Mouse (Mus musculus) thymus, postnatal 25 days (tissue): Measurements from ENCODE around the gene Tex29.

Experiments used
- DNase-seq: peaks from one replicate; pipeline ENCODE4 v3.0.0; 2022

Gene Tex29

GRCm38 (mm10) chr8:11840174-11840573, at the start of gene Tex29:
Tex29 (plus strand) TSS chr8:11840474.
- no peak for DNase-seq

GRCm38 (mm10) chr8:11794956-11795355, 45.3 kb upstream of the Tex29 start:
- DNase-seq, result no peak

DNA sequence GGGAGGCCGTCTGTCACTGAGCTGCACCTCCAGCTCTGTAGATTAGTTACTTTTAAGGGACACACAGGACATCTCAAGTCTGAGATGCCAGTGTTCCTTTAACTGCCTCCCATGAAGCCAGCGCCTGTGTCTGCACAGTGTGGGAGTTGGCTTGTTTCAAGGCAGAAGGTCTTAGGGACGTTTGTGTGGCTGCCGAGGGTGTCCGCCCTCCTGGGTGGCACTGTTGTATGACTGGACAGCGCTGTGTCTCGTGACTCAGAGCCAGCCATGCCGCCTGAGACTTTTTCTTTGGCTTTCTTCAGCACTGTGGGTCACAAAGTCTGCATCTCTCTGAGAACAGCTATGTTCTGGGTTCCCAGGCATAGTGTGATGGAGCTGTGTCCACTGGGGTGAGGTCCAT, 43.1 kb upstream of the Tex29 start:
- DNase-seq, result no peak

- no peak for DNase-seq
Observed at GRCm38 (mm10) chr8:11797729-11798479, 42.4 kb upstream of the Tex29 start.

GRCm38 (mm10) chr8:11798480-11798867, 41.8 kb upstream of the Tex29 start:
- no peak for DNase-seq

GRCm38 (mm10) chr8:11799098-11799497, 41.2 kb upstream of the Tex29 start:
- no peak for DNase-seq

DNA sequence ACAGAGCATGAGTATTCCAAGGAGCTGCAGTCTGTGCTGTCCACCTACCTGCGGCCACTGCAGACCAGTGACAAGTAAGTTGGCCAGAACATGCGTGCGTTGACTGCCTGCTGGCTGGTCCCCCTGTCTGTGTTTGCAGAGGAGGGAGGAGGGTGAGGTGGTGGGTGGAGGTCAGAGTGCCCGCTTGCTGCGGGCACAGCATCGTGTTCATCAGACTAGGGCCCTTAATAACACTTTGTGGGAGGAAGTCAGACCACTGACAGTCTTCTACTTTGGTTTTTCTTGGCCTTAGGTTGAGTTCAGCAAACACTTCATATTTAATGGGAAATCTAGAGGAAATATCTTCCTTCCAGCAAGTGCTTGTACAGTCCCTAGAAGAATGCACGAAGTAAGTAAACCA, 39.8 kb upstream of the Tex29 start:
- DNase-seq, result no peak

DNA sequence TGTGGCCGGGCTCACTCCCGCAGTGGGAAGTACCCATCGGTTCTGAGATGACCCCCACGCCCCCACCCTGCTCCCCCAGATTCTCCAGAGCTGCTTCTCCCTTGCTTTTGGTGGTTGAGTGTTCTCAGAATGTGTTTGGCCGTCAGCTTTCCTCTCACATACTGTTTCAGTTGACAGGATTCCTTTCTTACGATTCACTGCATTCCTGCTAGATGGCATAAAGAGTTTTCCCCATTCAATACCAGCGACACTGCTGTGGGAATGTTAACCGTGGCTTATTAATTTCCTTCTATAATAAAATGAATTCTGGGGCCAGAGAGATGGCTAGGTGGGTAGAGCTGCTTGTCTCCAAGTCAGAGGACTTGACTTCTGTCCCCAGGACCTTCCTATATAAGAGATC, 38.7 kb upstream of the Tex29 start:
- DNase-seq, result no peak

DNA sequence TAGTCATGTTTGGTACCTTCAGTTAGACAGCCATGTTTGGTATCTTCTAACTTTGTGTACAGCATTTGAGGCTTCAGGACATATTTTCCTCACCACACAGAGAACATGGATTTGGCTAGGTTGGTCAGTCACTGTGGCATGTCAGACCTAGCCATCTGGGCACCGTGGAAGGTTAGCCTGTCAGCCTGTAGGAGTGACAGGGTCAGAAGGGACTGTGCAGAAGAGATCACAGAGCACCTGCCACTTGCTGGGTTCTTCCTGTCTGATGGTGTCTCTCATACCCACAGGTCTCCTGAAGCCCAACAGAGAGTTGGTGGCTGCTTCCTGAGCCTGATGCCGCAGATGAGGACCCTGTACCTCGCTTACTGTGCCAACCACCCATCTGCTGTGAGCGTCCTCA, 35.4 kb upstream of the Tex29 start:
- no peak for DNase-seq

DNA sequence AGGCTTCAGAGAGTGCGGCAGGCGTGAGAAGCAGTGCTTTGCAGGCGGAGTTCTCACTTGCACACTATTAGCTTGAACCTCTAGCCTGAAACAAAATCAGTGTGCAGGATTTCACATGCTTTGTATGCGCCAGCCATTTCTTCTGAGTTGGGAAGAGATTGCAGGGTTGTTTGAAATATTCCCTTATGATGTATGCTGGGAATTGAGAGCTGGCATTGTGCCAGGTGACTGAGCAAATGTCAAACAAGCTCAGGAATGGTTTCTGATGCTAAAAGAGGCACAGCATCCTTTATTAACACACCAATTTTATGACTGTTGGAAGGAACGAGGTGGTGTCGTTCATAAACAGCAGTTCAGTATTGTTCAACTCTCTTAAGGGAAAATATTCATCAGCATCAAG, 34.0 kb upstream of the Tex29 start:
- no peak for DNase-seq

DNA sequence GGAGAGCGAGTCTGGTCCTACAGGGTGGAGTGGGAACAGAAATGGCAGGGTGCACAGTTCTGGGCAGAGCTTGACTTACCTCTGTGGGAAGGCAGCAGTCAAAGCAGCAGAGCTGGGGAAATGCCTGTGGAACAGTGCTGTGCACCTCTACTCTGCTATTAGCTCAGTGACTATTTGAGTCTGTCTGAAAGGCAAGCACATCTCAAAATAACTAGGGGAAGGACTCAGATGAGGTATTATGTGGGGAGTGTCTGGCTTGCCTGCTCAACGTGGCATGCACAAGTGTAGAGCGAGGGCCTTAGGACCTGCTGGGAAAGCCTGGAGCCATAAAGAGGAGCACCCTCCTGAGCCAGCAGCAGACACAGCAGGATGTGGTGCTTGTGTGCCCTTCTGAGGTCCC, 32.9 kb upstream of the Tex29 start:
- no peak for DNase-seq

GRCm38 (mm10) chr8:11808047-11808446, 32.2 kb upstream of the Tex29 start:
- DNase-seq, result no peak

DNA sequence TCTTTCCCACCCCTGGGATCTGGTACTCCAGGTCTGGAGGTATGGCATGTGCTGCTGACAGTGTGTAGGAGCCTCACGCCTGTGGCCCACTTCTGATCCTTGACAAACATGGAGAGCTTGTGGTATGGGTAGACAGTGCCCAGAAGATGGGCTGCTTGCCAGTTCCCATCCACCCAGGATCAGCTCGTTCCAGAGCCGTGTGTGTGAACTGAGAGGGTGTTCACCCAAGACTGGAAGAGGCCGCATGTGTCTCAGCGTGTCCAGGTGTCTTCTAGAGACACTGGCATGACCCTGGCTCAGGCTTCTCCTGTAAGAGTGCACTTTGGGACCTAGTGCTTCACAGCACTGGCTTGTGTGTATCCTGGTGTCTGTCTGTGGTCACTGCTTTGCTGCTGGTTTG, 29.8 kb upstream of the Tex29 start:
- no peak for DNase-seq

- no peak for DNase-seq
Observed at GRCm38 (mm10) chr8:11813801-11814200, 26.5 kb upstream of the Tex29 start.

DNA sequence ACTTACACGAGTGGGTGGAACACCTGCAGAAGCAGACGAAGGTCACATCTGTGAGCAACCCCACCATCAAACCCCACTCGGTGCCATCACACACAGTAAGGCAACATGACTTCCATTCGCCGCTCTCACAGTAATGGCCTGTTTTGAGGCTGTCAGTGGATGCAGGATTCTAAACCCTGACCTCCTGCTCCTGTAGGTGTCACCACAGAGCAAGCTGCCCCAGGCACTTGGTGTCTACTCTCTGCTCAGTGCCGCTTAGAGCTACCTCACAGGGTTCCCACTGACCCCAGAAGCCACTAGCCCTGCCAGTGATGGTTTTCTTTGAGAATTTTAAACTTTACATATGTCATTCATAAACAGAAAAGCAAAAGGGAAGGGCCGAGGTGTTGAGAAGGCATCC, 25.1 kb upstream of the Tex29 start:
- DNase-seq, result no peak

DNA sequence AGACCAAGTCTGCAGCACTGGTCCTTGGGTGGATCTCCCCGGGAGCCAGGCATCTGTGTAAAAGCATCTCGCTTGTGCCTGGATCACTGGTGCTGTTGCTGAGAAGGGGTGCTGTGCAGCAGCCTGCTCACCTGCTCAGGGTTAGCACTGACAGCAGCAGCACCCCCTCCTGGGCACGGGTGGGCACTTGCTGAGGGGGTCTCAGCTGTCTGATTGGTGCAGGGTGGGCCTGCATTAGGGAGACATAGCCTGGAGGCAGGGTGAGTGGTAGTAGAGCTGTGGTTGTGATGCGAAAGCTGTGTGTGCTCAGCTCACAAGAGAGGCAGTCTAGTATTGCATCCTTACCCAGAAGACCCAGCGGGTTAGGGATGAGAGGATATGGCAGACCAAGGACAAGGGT, 20.1 kb upstream of the Tex29 start:
- no peak for DNase-seq

- DNase-seq, result no peak
Observed at GRCm38 (mm10) chr8:11820568-11820967, 19.7 kb upstream of the Tex29 start.

DNA sequence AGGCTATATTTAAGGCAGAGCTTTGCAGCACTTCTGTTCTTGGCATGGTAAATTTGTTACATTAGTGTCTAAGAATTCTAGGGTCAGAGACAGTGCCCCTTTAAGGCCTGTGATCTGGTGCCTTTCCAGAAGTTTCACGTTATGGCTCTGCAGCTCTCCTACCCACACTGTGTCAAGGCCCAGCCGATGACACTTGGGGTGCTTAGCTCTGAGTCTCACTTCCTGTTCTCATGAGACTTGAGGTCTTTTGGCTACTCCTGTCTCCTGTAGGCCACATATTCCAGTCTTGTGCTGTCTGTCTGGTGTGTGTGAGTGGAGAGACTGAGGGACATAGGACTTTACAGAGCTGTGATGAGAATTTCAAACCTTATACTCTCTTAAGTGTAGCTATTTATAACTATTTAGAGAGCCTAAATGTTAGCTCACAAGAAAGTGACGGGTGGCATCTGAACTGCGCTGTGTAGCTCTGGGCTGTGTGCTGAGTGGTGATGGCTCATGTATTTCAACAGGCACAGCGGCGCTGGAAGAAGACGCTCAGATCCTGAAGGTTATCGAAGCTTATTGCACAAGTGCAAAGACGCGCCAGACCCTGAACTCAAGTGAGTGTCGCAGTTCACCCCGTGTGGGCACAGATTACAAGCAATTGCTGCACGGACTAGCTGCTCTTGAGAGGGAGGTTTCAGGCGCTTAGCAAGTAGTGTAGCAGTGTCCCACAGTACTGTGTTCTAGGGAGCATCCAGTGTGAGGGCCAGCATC, 18.6 kb upstream of the Tex29 start:
- DNase-seq, result no peak

- DNase-seq, result no peak
Observed at GRCm38 (mm10) chr8:11822550-11823060, 17.7 kb upstream of the Tex29 start.

- DNase-seq, result no peak
Observed at GRCm38 (mm10) chr8:11825756-11826155, 14.5 kb upstream of the Tex29 start.

GRCm38 (mm10) chr8:11827312-11827711, 13.0 kb upstream of the Tex29 start:
- DNase-seq, result no peak

DNA sequence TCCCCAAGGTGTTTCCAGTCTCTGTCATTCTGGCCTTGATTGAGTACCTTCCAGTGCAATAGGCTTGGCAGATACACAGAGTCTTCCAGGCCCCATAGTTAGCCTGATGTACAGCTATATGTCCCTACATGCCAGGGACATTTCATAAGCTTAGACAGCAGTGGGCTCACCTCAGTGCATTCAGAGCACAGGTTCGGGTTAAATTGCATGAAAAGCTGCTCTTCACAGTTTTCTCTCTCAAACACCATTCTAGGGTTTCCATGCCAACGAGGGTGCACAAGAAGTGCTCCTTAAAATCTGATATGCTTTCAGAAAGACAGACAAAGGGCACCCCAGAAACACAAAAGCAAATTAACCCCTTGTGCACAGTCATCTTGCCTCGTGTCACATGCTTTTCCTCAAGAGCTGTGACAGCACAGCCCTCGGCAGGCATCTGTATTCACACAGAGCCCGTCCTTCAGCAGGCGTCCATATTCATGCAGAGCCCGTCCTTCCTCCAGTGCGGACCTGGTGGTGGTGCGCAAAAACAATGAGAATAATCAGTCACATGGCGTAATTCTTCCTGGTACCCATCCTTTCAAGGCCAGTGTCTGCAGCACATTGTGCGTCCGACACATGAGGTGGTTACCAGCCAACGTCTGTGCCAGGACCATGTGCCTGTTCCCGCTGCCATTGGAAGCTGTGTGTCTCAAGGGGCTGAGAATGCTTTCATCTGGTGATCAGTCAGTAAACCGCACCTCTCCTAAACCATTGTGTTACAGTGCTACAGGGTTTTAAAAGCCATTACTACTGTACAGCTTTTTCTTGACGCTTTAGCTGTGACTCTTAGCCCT, 9.8 kb upstream of the Tex29 start:
- DNase-seq, result no peak

GRCm38 (mm10) chr8:11831174-11831573, 9.1 kb upstream of the Tex29 start:
- no peak for DNase-seq

GRCm38 (mm10) chr8:11831939-11832338, 8.3 kb upstream of the Tex29 start:
- DNase-seq, result no peak
